Mouse (Mus musculus) hindbrain, embryonic 12.5 days (tissue): Measurements from ENCODE around the gene Gm20388. TPM values are rescaled to one million over a fixed set of nuclear protein-coding genes. Genes with fewer than 3 reads are reported as not detected.

ENCODE experiments used
- ATAC-seq: fragments of 200-750 bp; cut with Nextera tagmentation; 2 replicates; pipeline ENCODE4 v1.8.0; 2017; ENCODE audit warnings: moderate TSS enrichment; ENCODE audit not compliant: low FRiP score
- H3K27ac ChIP-seq: fragments of 300-500 bp; sonication (generic); 2 replicates; pipeline ENCODE4 v1.5.1; 2016; ENCODE audit warnings: mild to moderate bottlenecking
- H3K27me3 ChIP-seq: fragments of 300-500 bp; sonication (generic); 2 replicates; pipeline ENCODE4 v1.6.1; 2016; ENCODE audit warnings: mild to moderate bottlenecking
- H3K36me3 ChIP-seq: fragments of 300-500 bp; sonication (generic); 2 replicates; pipeline ENCODE4 v1.6.1; 2016; ENCODE audit warnings: mild to moderate bottlenecking
- H3K4me1 ChIP-seq: fragments of 300-500 bp; sonication (generic); 2 replicates; pipeline ENCODE4 v1.6.1; 2016
- H3K4me2 ChIP-seq: fragments of 300-500 bp; sonication (generic); replicated peaks from 2 replicates; pipeline ENCODE4 v1.6.1; 2016; ENCODE audit warnings: mild to moderate bottlenecking
- H3K4me3 ChIP-seq: fragments of 300-500 bp; sonication (generic); 2 replicates; pipeline ENCODE4 v1.5.1; 2016; ENCODE audit warnings: mild to moderate bottlenecking
- H3K9ac ChIP-seq: fragments of 300-500 bp; sonication (generic); 2 replicates; pipeline ENCODE4 v1.6.1; 2016; ENCODE audit warnings: mild to moderate bottlenecking, moderate library complexity
- H3K9me3 ChIP-seq: fragments of 300-500 bp; sonication (generic); replicated peaks from 2 replicates; pipeline ENCODE4 v1.6.1; 2016; ENCODE audit warnings: mild to moderate bottlenecking
- WGBS: fragments of 180-500 bp; shearing (Covaris S2); methylation state at CpG from one replicate; pipeline ENCODE4 v1.1.7; 2016; 5-methylcytosine and 5-hydroxymethylcytosine counted together
- polyA plus RNA-seq: library from polyadenylated mRNA; unstranded; fragments of >200 nt; fragmentation: Nextera tagmentation; extraction: Ambion mirVana; gene quantifications from 2 replicates; pipeline ENCODE4 v1.2.1, GENCODE M21; 2016

Gm20388 gene
- polyA plus RNA-seq, 1 experiment from 2014 or later = not detected

- H3K9ac ChIP-seq = no peak overlapping the region
- 69% methylated on average over 10 of the region's 10 CpGs for WGBS
- no peak for ATAC-seq
- H3K4me1 ChIP-seq = peaks cover 58% of the 10 kb centered on the region
- H3K27ac ChIP-seq = 0 out of 2 replicates have a peak overlapping the region, but pooled peaks have one; percentile 85
- H3K4me3 ChIP-seq = no peak overlapping the region
- H3K36me3 ChIP-seq = no peaks in the 10 kb centered on the region
- no peaks in the 10 kb centered on the region for H3K9me3 ChIP-seq
- H3K4me2 ChIP-seq = no peak overlapping the region
- no peaks in the 10 kb centered on the region for H3K27me3 ChIP-seq
Measured at GRCm38 (mm10) chr8:120475462-120476201, 565.0 kb downstream of the Gm20388 start.

- H3K27me3 ChIP-seq = no peaks in the 10 kb centered on the region
- WGBS = 44% methylated on average over 25 of the region's 25 CpGs
- H3K4me2 ChIP-seq = no peak overlapping the region
- peak overlapping the region; percentile 85 for H3K27ac ChIP-seq
- H3K36me3 ChIP-seq = no peaks in the 10 kb centered on the region
- H3K4me1 ChIP-seq = peaks cover 50% of the 10 kb centered on the region
- no peak overlapping the region for H3K4me3 ChIP-seq
- peak; percentile 24 for ATAC-seq
- no peak overlapping the region for H3K9ac ChIP-seq
- H3K9me3 ChIP-seq = no peaks in the 10 kb centered on the region
Measured at GRCm38 (mm10) chr8:120476711-120477575, 566.3 kb downstream of the Gm20388 start.

- H3K36me3 ChIP-seq = no peaks in the 10 kb centered on the region
- no peak for ATAC-seq
- H3K27ac ChIP-seq = no peak overlapping the region
- no peak overlapping the region for H3K4me3 ChIP-seq
- no peaks in the 10 kb centered on the region for H3K9me3 ChIP-seq
- H3K4me1 ChIP-seq = peaks cover 45% of the 10 kb centered on the region
- 89% methylated on average over 11 of the region's 11 CpGs for WGBS
- no peak overlapping the region for H3K4me2 ChIP-seq
- no peak overlapping the region for H3K9ac ChIP-seq
- H3K27me3 ChIP-seq = 0 out of 2 replicates have a peak, but pooled peaks cover 2% of the 10 kb centered on the region
Measured at GRCm38 (mm10) chr8:120478754-120479153, 568.1 kb downstream of the Gm20388 start.

- Histone ChIP-seq H3K27ac (no peak overlapping the region), H3K27me3 (0 out of 2 replicates have a peak, but pooled peaks cover 6% of the 10 kb centered on the region), H3K9ac (no peak overlapping the region), H3K4me2 (no peak overlapping the region), H3K9me3 (no peaks in the 10 kb centered on the region), H3K4me3 (no peak overlapping the region), H3K4me1 (peaks cover 52% of the 10 kb centered on the region), H3K36me3 (no peaks in the 10 kb centered on the region)
- ATAC-seq = no peak
- WGBS = 85% methylated on average over 4 of the region's 4 CpGs
Measured at GRCm38 (mm10) chr8:120479691-120480090, 569.0 kb downstream of the Gm20388 start.

- no peaks in the 10 kb centered on the region for H3K9me3 ChIP-seq
- H3K9ac ChIP-seq = no peak overlapping the region
- H3K27ac ChIP-seq = no peak overlapping the region
- no peak overlapping the region for H3K4me2 ChIP-seq
- 0 out of 2 replicates have a peak, but pooled peaks cover 8% of the 10 kb centered on the region for H3K27me3 ChIP-seq
- 68% methylated on average over 9 of the region's 9 CpGs for WGBS
- ATAC-seq = no peak
- H3K4me1 ChIP-seq = peaks cover 51% of the 10 kb centered on the region
- no peaks in the 10 kb centered on the region for H3K36me3 ChIP-seq
- H3K4me3 ChIP-seq = no peak overlapping the region
Measured at GRCm38 (mm10) chr8:120482015-120482689, 571.5 kb downstream of the Gm20388 start.

GRCm38 (mm10) chr8:120484460-120484859 lies 573.8 kb downstream of the Gm20388 start:
- Histone ChIP-seq H3K9me3 (no peaks in the 10 kb centered on the region), H3K9ac (peak overlapping the region; percentile 20; the same call in 1 of the 2 replicates), H3K4me2 (no peak overlapping the region), H3K27me3 (0 out of 2 replicates have a peak, but pooled peaks cover 8% of the 10 kb centered on the region), H3K27ac (peak overlapping the region; percentile 100), H3K36me3 (no peaks in the 10 kb centered on the region), H3K4me3 (no peak overlapping the region), H3K4me1 (peaks cover 44% of the 10 kb centered on the region)
- no peak for ATAC-seq
- 54% methylated on average over 6 of the region's 6 CpGs for WGBS

- Histone ChIP-seq H3K4me1 (peaks cover 48% of the 10 kb centered on the region), H3K27ac (peak overlapping the region; percentile 100), H3K36me3 (no peaks in the 10 kb centered on the region), H3K9ac (peak overlapping the region; percentile 20; the same call in 1 of the 2 replicates), H3K9me3 (no peaks in the 10 kb centered on the region), H3K4me3 (no peak overlapping the region), H3K4me2 (0 out of 2 replicates have a peak overlapping the region, but pooled peaks have one; percentile 15), H3K27me3 (0 out of 2 replicates have a peak, but pooled peaks cover 8% of the 10 kb centered on the region)
- ATAC-seq = no peak
- 26% methylated on average over 6 of the region's 6 CpGs for WGBS
Measured at GRCm38 (mm10) chr8:120485116-120485515, 574.5 kb downstream of the Gm20388 start.

- Histone ChIP-seq H3K36me3 (no peaks in the 10 kb centered on the region), H3K27me3 (0 out of 2 replicates have a peak, but pooled peaks cover 8% of the 10 kb centered on the region), H3K27ac (peak overlapping the region; percentile 100), H3K9ac (peak overlapping the region; percentile 95), H3K4me3 (peak overlapping the region; percentile 79), H3K4me1 (peaks cover 55% of the 10 kb centered on the region), H3K9me3 (no peaks in the 10 kb centered on the region), H3K4me2 (peak overlapping the region; percentile 95)
- ATAC-seq = no peak
- WGBS = 18% methylated on average over 21 of the region's 21 CpGs
Measured at GRCm38 (mm10) chr8:120485551-120486476, 575.2 kb downstream of the Gm20388 start.

- H3K27ac ChIP-seq = peak overlapping the region; percentile 100
- H3K4me1 ChIP-seq = peaks cover 61% of the 10 kb centered on the region
- H3K9me3 ChIP-seq = no peaks in the 10 kb centered on the region
- ATAC-seq = peak; percentile 12
- H3K9ac ChIP-seq = peak overlapping the region; percentile 95
- under 1% methylated on average over 50 of the region's 50 CpGs for WGBS
- H3K4me2 ChIP-seq = peak overlapping the region; percentile 95
- no peaks in the 10 kb centered on the region for H3K36me3 ChIP-seq
- H3K4me3 ChIP-seq = peak overlapping the region; percentile 79
- 0 out of 2 replicates have a peak, but pooled peaks cover 8% of the 10 kb centered on the region for H3K27me3 ChIP-seq
Measured at GRCm38 (mm10) chr8:120486477-120487376, 576.1 kb downstream of the Gm20388 start.

GRCm38 (mm10) chr8:120487377-120487728 lies 576.7 kb downstream of the Gm20388 start:
- Histone ChIP-seq H3K9ac (peak overlapping the region; percentile 95), H3K27ac (peak overlapping the region; percentile 100), H3K9me3 (no peaks in the 10 kb centered on the region), H3K4me1 (peaks cover 61% of the 10 kb centered on the region), H3K4me3 (peak overlapping the region; percentile 79), H3K36me3 (no peaks in the 10 kb centered on the region), H3K27me3 (0 out of 2 replicates have a peak, but pooled peaks cover 8% of the 10 kb centered on the region), H3K4me2 (peak overlapping the region; percentile 95)
- WGBS = 1% methylated on average over 28 of the region's 34 CpGs
- ATAC-seq = peak; percentile 14
